Mouse (Mus musculus): ENCODE data around the gene Olfr639. TPM values are rescaled to one million over a fixed set of nuclear protein-coding genes. Genes with fewer than 3 reads are reported as not detected.

Gene Olfr639
- polyA plus RNA-seq (2014; fragmentation: Illumina TruSeq; extraction: RNeasy Lipid Tissue Mini Kit (QIAGEN cat#74804); ENCODE audit: low read depth, low replicate concordance) = not detected

GRCm38 (mm10) chr7:104017203-104017602 is at the start of gene Olfr639:
Olfr639 (minus strand) TSS chr7:104017303.

GRCm38 (mm10) chr7:104061345-104061744 is 44.2 kb upstream of the Olfr639 start, which contains the start of gene 4930516K23Rik:
4930516K23Rik (minus strand) TSS chr7:104061445.

GRCm38 (mm10) chr7:104052566-104052965 is 35.5 kb upstream of the Olfr639 start, which contains the start of gene Olfr642:
Olfr642 (minus strand) TSS chr7:104052666.

GRCm38 (mm10) chr7:104035145-104035544 is 18.0 kb upstream of the Olfr639 start, which contains the start of gene Olfr641:
Olfr641 (plus strand) TSS chr7:104035445.

GRCm38 (mm10) chr7:104025473-104025872 is 8.4 kb upstream of the Olfr639 start, which contains the start of gene Olfr640:
Olfr640 (minus strand) TSS chr7:104025573.

GRCm38 (mm10) chr7:103998446-103998845 is 18.7 kb downstream of the Olfr639 start, which contains the start of gene Olfr638:
Olfr638 (plus strand) TSS chr7:103998746.

GRCm38 (mm10) chr7:103970852-103971251 is 46.3 kb downstream of the Olfr639 start, which contains the start of gene Olfr635:
Olfr635 (plus strand) TSS chr7:103971152.

Other genes starting within 250 kb of the Olfr639 start
- gene Olfr69, start 245.7 kb downstream of the Olfr639 start, polyA plus RNA-seq (2014; fragmentation: Illumina TruSeq; extraction: RNeasy Lipid Tissue Mini Kit (QIAGEN cat#74804); ENCODE audit: low read depth, low replicate concordance) = not detected
- gene Olfr68, start 237.6 kb downstream of the Olfr639 start, polyA plus RNA-seq (2014; fragmentation: Illumina TruSeq; extraction: RNeasy Lipid Tissue Mini Kit (QIAGEN cat#74804); ENCODE audit: low read depth, low replicate concordance) = not detected
- not detected for gene Olfr67, start 225.5 kb downstream of the Olfr639 start, polyA plus RNA-seq (2014; fragmentation: Illumina TruSeq; extraction: RNeasy Lipid Tissue Mini Kit (QIAGEN cat#74804); ENCODE audit: low read depth, low replicate concordance)
- gene Hbb-bt, start 203.3 kb downstream of the Olfr639 start, polyA plus RNA-seq (2014; fragmentation: Illumina TruSeq; extraction: RNeasy Lipid Tissue Mini Kit (QIAGEN cat#74804); ENCODE audit: low read depth, low replicate concordance) = 792 TPM
- 6,129 TPM for gene Hbb-bs, start 189.2 kb downstream of the Olfr639 start, polyA plus RNA-seq (2014; fragmentation: Illumina TruSeq; extraction: RNeasy Lipid Tissue Mini Kit (QIAGEN cat#74804); ENCODE audit: low read depth, low replicate concordance)
- not detected for gene Hbb-bh2, start 176.8 kb downstream of the Olfr639 start, polyA plus RNA-seq (2014; fragmentation: Illumina TruSeq; extraction: RNeasy Lipid Tissue Mini Kit (QIAGEN cat#74804); ENCODE audit: low read depth, low replicate concordance)
- not detected for gene Hbb-bh1, start 174.1 kb downstream of the Olfr639 start, polyA plus RNA-seq (2014; fragmentation: Illumina TruSeq; extraction: RNeasy Lipid Tissue Mini Kit (QIAGEN cat#74804); ENCODE audit: low read depth, low replicate concordance)
- not detected for gene Hbb-y, start 164.1 kb downstream of the Olfr639 start, polyA plus RNA-seq (2014; fragmentation: Illumina TruSeq; extraction: RNeasy Lipid Tissue Mini Kit (QIAGEN cat#74804); ENCODE audit: low read depth, low replicate concordance)
- not detected for gene Olfr66, start 131.1 kb downstream of the Olfr639 start, polyA plus RNA-seq (2014; fragmentation: Illumina TruSeq; extraction: RNeasy Lipid Tissue Mini Kit (QIAGEN cat#74804); ENCODE audit: low read depth, low replicate concordance)
- gene Olfr64, start 122.8 kb downstream of the Olfr639 start, polyA plus RNA-seq (2014; fragmentation: Illumina TruSeq; extraction: RNeasy Lipid Tissue Mini Kit (QIAGEN cat#74804); ENCODE audit: low read depth, low replicate concordance) = not detected
- gene Olfr65, start 113.8 kb downstream of the Olfr639 start, polyA plus RNA-seq (2014; fragmentation: Illumina TruSeq; extraction: RNeasy Lipid Tissue Mini Kit (QIAGEN cat#74804); ENCODE audit: low read depth, low replicate concordance) = not detected
- gene Olfr631, start 88.5 kb downstream of the Olfr639 start, polyA plus RNA-seq (2014; fragmentation: Illumina TruSeq; extraction: RNeasy Lipid Tissue Mini Kit (QIAGEN cat#74804); ENCODE audit: low read depth, low replicate concordance) = not detected
- not detected for gene Olfr632, start 83.0 kb downstream of the Olfr639 start, polyA plus RNA-seq (2014; fragmentation: Illumina TruSeq; extraction: RNeasy Lipid Tissue Mini Kit (QIAGEN cat#74804); ENCODE audit: low read depth, low replicate concordance)
- not detected for gene Olfr633, start 72.9 kb downstream of the Olfr639 start, polyA plus RNA-seq (2014; fragmentation: Illumina TruSeq; extraction: RNeasy Lipid Tissue Mini Kit (QIAGEN cat#74804); ENCODE audit: low read depth, low replicate concordance)
- gene Olfr635, start 46.2 kb downstream of the Olfr639 start, polyA plus RNA-seq (2014; fragmentation: Illumina TruSeq; extraction: RNeasy Lipid Tissue Mini Kit (QIAGEN cat#74804); ENCODE audit: low read depth, low replicate concordance) = not detected
- gene Olfr638, start 18.6 kb downstream of the Olfr639 start, polyA plus RNA-seq (2014; fragmentation: Illumina TruSeq; extraction: RNeasy Lipid Tissue Mini Kit (QIAGEN cat#74804); ENCODE audit: low read depth, low replicate concordance) = not detected
- gene Olfr640, start 8.3 kb upstream of the Olfr639 start, polyA plus RNA-seq (2014; fragmentation: Illumina TruSeq; extraction: RNeasy Lipid Tissue Mini Kit (QIAGEN cat#74804); ENCODE audit: low read depth, low replicate concordance) = not detected
- not detected for gene Olfr641, start 18.1 kb upstream of the Olfr639 start, polyA plus RNA-seq (2014; fragmentation: Illumina TruSeq; extraction: RNeasy Lipid Tissue Mini Kit (QIAGEN cat#74804); ENCODE audit: low read depth, low replicate concordance)
- not detected for gene Olfr642, start 35.4 kb upstream of the Olfr639 start, polyA plus RNA-seq (2014; fragmentation: Illumina TruSeq; extraction: RNeasy Lipid Tissue Mini Kit (QIAGEN cat#74804); ENCODE audit: low read depth, low replicate concordance)
- not detected for gene 4930516K23Rik, start 44.1 kb upstream of the Olfr639 start, polyA plus RNA-seq (2014; fragmentation: Illumina TruSeq; extraction: RNeasy Lipid Tissue Mini Kit (QIAGEN cat#74804); ENCODE audit: low read depth, low replicate concordance)
- gene Olfr644, start 54.6 kb upstream of the Olfr639 start, polyA plus RNA-seq (2014; fragmentation: Illumina TruSeq; extraction: RNeasy Lipid Tissue Mini Kit (QIAGEN cat#74804); ENCODE audit: low read depth, low replicate concordance) = not detected
- not detected for gene Olfr645, start 68.2 kb upstream of the Olfr639 start, polyA plus RNA-seq (2014; fragmentation: Illumina TruSeq; extraction: RNeasy Lipid Tissue Mini Kit (QIAGEN cat#74804); ENCODE audit: low read depth, low replicate concordance)
- not detected for gene Olfr646, start 87.6 kb upstream of the Olfr639 start, polyA plus RNA-seq (2014; fragmentation: Illumina TruSeq; extraction: RNeasy Lipid Tissue Mini Kit (QIAGEN cat#74804); ENCODE audit: low read depth, low replicate concordance)
- gene Ubqln5, start 112.5 kb upstream of the Olfr639 start, polyA plus RNA-seq (2014; fragmentation: Illumina TruSeq; extraction: RNeasy Lipid Tissue Mini Kit (QIAGEN cat#74804); ENCODE audit: low read depth, low replicate concordance) = not detected
- not detected for gene Olfr643, start 120.1 kb upstream of the Olfr639 start, polyA plus RNA-seq (2014; fragmentation: Illumina TruSeq; extraction: RNeasy Lipid Tissue Mini Kit (QIAGEN cat#74804); ENCODE audit: low read depth, low replicate concordance)
- not detected for gene Ubqln3, start 126.0 kb upstream of the Olfr639 start, polyA plus RNA-seq (2014; fragmentation: Illumina TruSeq; extraction: RNeasy Lipid Tissue Mini Kit (QIAGEN cat#74804); ENCODE audit: low read depth, low replicate concordance)
- gene Ubqlnl, start 133.3 kb upstream of the Olfr639 start, polyA plus RNA-seq (2014; fragmentation: Illumina TruSeq; extraction: RNeasy Lipid Tissue Mini Kit (QIAGEN cat#74804); ENCODE audit: low read depth, low replicate concordance) = not detected
- gene Olfm5, start 147.5 kb upstream of the Olfr639 start, polyA plus RNA-seq (2014; fragmentation: Illumina TruSeq; extraction: RNeasy Lipid Tissue Mini Kit (QIAGEN cat#74804); ENCODE audit: low read depth, low replicate concordance) = not detected
- gene Olfr648, start 166.1 kb upstream of the Olfr639 start, polyA plus RNA-seq (2014; fragmentation: Illumina TruSeq; extraction: RNeasy Lipid Tissue Mini Kit (QIAGEN cat#74804); ENCODE audit: low read depth, low replicate concordance) = not detected
- gene Olfr649, start 178.7 kb upstream of the Olfr639 start, polyA plus RNA-seq (2014; fragmentation: Illumina TruSeq; extraction: RNeasy Lipid Tissue Mini Kit (QIAGEN cat#74804); ENCODE audit: low read depth, low replicate concordance) = not detected
- 0.76 TPM for gene Trim6, start 201.5 kb upstream of the Olfr639 start, polyA plus RNA-seq (2014; fragmentation: Illumina TruSeq; extraction: RNeasy Lipid Tissue Mini Kit (QIAGEN cat#74804); ENCODE audit: low read depth, low replicate concordance)
- 7.4 TPM for gene Trim34a, start 227.2 kb upstream of the Olfr639 start, polyA plus RNA-seq (2014; fragmentation: Illumina TruSeq; extraction: RNeasy Lipid Tissue Mini Kit (QIAGEN cat#74804); ENCODE audit: low read depth, low replicate concordance)

Measured in heart, adult 10 weeks (tissue).